Mouse (Mus musculus): ENCODE measurements at regions not wholly inside any gene's neighbourhood (a gene's known extent, or its start where the extent isn't known, plus 50 kb on each side); places are given as distances from the start of the nearest gene placed in this dataset.

DNA sequence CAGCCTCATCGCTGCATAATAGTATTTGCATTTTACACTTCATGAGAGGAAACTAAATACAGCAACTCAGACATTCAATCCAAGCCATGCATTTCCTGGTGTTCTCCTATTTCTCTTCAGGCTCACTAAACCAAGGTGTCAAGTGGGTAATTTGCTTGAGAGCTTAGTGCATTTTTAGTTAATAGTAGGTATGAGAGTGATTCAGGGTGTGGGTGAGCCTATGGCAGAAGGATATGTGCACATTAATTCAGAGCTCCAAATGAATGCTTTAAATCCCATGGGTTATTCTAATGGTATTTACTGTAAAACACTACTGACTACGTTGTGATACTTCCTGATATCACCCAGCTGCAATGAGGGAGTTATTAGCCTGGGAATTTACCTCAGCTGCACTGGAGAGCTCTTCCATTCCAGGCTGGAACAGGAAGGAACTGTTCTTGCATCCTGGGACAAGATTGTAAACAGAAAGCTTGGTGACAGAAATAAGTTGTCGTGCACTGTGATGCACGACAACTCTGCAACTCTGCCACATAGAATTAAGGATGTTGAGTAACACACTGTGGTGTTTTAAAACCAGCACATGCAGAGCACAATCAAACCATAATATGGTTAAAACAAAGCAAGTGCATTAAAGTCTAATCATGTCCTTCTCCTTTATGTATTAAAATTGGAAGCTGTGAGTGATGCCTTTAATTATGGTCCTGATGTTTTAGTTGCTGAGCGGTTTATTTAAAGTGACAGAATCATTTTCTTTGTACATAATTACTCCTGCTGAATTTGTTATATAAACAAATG, 170.4 kb upstream of the Setmar start:
- in situ Hi-C loops (cut with MboI, MseI) = no loop called here

DNA sequence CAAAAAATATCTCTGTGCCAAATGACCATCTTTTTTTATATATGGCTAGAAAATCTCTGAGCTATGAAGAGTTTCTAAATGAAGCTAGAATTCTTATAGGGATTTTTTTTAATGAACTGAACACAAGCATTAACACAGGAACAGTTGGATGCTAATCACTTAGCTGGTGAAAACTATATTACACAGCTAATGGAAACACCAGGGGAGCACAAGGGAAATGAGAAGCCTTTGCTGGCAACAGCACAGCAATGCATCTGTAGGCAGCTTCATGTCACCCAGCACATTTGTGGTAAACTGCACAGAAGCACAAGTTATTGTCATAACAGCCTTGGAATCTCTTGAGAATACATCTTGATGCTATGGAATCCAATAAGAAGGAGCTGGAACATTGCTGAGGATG, 154.3 kb upstream of the Setmar start:
- in situ Hi-C loops (cut with MboI, MseI) = no loop called here

DNA sequence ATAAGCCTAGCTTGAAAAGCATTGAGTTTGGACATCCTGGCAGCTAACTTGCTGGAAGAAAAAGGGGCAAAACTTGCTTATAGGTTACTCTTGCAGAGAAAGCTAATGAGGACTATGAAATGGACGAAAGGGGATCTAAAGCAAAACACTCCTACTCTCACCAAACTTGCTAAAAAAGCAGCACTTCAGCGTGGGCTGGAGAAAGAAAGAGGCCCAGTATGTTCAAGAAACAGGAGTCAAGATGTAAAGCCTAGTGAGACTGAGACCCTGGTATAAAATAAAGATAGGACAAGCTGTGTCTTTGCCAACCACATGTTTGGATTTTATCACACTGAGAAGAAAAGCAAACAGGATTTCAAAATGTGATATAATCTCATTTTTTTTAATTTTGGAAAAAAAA, 153.5 kb upstream of the Setmar start:
- in situ Hi-C loops (cut with MboI, MseI) = no loop called here

DNA sequence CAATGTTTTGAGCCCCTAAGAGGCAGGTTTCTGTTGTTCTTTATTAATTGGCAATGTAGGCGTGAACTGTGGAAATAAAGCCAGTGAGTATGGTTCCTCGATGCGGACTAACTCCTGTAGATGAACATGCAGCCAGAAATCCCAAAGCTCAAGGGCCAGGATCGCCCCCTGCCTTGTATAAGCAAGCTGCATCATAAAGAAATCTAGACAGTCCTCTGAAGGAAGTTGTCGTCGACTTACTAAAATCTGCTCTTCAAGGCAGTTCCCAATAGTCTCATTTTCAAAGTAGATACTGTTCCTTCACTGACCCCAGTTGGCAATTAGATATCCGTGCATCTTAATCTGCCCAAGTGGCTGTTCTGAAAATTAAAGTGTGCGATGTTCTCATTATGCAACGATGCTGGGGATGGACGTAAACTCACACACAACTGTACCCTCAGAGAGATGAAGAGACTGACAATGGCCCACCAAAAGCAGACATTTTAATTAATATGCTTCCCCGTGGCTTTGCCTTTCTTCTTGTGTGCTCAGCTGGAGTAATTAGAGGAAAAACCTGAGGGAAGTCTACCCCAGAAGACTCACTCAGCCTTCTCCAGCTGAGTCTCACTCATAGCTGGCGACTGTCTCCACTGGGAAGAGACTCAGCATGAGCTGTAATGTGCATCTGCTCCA, 141.2 kb upstream of the Setmar start:
- in situ Hi-C loops (cut with MboI, MseI) = no loop called here

DNA sequence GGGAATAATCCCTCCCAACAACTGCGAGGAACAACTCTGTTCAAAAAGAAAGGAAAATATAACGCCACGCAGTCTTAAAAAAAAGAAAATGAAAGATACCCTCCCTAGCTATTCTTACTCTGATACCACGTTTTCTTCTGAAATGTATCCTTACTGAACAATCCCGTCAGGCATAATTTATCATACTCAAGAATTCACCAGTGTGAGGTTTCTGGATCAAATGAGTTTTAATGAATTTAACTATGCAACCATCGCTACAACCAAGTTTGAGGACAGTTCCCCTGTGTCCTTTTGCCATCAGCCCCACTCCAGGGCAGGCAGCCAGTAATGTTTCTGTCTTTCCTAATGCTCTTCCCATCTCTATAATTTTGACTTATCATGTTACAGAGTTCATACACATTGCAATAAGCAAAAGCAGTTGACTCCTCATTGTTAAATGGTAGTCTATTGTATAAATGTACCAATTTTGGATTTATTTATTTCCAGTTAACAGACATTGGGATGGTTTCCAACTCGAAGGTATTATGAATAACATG, 140.6 kb upstream of the Setmar start:
- in situ Hi-C loops (cut with MboI, MseI) = no loop called here

DNA sequence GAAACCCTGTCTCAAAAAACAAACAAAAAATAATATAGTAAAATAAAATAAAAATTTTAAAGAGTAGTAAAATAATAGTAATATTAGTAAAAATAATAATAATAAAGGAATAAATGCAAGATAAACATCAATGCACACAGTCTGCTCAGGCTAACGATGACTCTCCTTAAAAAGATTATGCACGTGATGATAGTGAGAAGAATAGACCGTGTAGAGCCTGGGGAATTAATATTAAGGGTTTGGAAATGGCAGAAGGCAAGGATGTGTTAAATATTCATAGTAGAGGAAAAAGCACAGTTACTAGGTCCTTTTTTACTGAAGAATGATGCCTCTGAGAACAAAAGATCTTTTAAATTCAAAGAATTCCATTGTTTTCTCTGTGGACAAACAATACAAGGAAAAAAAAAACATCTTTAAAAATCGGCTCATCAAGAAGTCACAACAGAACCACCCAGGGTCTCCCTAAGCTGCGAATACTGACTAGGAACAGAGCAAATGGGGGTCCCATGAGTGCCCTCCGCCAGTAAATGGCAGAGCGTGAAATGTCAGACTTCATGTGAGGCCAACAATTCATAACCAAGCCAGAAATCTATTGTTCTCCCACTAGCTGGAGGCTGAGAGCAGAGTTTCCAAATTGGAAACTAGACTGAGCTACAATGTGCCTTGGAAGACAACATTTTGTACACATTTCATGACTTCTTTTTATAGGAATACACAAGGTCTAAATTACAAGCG, 134.2 kb upstream of the Setmar start:
- in situ Hi-C loops (cut with MboI, MseI) = no loop called here

DNA sequence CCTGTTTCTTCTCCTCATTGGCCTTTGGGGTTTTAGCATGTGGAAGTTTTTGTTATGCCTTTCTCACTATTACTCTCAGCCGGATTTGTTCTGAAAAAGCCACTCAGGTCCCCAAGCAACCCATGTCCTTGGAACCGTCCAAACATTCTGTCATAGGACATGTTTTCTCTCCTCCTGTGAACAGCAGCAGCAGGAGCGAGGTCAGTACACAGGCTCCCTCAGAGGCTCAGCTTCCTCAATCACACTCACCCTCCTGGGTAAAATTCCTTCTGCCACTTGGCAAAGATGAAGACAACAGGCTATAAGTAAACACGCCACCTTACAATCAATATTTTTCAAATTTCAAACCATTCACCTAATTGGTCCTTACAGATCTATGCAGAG, 133.7 kb upstream of the Setmar start:
- in situ Hi-C loops (cut with MboI, MseI) = no loop called here

DNA sequence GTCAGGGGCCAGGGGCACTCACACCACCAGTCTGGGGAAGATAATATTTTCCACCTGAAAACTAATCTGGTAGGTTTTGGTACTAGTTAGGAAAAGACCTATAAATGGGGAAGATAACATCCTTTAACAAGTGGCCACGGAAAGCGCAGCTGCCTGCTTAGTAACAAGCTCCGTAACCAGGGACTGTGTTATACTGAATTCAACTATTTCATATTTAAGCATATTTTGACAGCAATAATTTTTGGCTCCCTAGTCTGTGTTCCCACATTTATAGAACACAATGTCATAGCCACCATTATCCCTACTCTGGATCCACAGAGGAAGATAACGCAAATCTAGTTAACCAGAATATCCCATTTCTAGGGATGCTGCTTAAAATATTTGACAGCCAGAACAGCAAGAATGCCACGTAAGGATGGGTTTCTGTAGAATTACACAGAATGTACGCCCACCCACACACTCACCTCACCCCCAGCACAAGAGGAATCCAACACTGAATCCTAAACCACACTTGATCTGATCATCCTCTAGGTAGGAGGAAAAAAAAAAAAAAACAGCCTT, 128.7 kb upstream of the Setmar start:
- in situ Hi-C loops (cut with MboI, MseI) = no loop called here

DNA sequence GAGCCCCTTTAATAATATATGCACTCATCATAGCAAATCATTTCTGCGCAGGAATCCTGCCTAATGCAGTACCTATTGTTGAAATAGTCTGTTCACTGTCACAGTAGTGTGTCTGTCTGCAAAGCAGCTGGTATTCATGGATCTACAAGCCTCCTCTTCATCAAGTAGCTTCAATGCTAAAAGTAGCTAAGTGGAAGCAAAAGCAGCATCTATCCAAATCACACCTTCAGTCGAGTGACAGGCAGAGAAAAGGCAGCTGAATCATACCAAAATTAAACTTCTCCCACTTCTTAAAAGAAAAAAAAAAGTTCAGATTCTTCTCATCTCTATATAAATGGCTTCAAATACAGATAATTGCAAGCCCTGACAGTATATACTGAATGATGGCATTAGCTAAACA, 96.2 kb upstream of the Setmar start:
- in situ Hi-C loops (cut with MboI, MseI) = loop anchor here (10.0 kb wide), 1 partner anchor 584 kb away; no protein-coding TSS in a partner anchor

DNA sequence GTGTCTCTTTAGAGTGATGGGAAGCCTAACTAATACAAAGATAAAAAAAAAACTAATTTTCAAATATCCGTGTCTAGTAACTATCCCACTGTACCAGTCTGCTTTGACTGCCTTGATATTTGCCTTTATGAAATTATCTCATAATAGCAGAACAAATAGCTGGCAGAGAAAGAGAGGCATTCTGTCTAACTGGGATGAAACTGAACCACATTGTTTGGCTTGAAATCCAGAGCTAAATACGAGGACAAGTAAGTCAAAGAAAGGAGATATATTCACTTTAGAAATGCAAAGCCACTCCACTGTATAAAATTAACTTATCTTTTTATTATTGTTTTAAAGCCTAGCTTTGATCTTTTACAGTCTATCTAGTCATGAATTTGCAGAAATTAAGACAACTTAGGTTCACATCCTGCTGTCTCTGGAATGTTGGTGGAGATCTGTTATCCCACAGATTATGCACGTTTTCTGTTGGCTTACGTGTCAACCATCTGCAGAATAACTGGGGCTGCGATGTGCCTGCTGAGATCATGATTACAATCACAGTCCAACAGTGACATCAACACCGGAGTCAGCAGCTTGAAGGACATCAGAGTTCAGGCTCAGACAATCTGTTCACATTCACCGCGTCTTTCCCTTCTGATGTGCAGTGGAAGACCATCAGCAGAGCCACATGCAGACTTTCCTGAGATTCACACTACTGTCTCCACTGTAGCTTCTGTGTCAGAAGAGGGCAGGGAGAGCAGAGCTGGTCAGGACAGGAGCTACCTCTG, 65.7 kb upstream of the Setmar start:
- in situ Hi-C loops (cut with MboI, MseI) = no loop called here

DNA sequence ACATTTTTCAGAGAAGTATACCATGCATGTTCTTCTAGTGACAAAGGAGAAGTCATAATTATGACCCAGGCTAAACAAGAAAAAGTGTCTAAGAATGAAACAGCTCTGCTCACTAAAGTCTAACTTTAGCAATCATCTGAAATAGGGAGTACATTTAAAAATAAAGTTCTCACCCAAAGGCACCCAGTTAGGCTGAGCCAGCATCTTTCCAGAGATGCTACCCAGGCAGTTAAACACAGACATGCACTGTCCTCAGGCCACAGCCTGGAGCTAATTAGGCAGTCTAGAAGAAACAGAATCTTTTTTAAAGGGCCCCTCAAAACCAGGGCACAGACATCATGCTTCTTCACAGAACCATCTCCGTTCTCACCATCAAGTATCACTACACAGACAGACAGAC, 61.6 kb upstream of the Setmar start:
- in situ Hi-C loops (cut with MboI, MseI) = no loop called here

DNA sequence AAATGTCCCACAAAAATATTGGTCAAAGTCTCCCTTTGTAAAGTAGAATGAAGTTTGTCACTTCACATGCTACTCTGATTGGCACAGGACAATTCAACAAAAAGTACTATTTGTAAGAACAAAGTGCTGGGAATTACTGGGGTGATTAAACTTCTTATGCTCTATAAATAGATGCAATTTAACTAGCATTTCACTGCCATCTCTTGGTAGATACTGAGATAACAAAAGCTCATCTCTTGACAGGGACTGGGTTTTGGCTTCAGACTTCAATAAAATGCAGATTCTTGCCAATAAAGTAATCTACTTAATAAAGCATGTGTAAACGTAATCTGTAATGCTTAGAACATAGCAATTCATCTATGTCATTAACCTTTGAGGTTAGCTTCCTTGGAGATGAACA, 56.5 kb upstream of the Setmar start:
- in situ Hi-C loops (cut with MboI, MseI) = no loop called here

All from T-helper 2 cell (primary cell).